In the genomic region with DNA sequence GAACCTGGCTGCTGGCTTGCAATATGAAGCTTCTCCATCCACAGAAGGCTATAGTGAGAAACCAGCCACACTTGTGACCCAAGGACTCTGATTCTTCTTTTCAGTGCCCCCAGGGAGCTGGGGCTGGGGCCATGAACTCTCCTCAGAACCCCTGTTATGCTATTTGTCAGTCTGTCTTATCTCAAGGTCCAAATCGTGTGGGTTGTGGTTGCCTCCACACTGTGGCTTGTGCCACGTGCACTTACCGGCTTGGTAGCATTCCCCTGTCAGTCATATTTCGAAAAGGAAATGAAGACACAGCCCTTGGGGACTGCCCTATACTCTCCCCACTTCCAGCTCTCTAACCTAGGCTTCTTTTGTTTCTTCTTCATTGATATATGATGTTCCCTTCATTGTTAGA, we compare ENCODE assay signal across 31 mouse cellular contexts. TPM values are rescaled to one million over a fixed set of nuclear protein-coding genes. Genes with fewer than 3 reads are reported as not detected.
"Had no signal": no experiment of that assay in that cellular context is flagged by ENCODE, and none has a peak within 500 bp of the region (broad histone marks: within the 10 kb centered on the region; RNA-seq: fewer than 3 reads in every experiment).

No protein-coding gene starts in this region.

- H3K36me3 ChIP-seq: heart, embryonic 13.5 days; heart, embryonic 15.5 days; hindbrain, embryonic 13.5 days; hindbrain, embryonic 15.5 days; intestine, embryonic 15.5 days; limb, embryonic 10.5 days; limb, embryonic 12.5 days had no signal

- H3K27ac ChIP-seq: heart, adult 2 months; heart, embryonic 13.5 days; heart, embryonic 15.5 days; hindbrain, embryonic 13.5 days; hindbrain, embryonic 15.5 days; hindbrain, postnatal 0 days; intestine, embryonic 15.5 days; left cerebral cortex, adult 2 months; limb, embryonic 10.5 days; limb, embryonic 12.5 days had no signal

- H3K4me3 ChIP-seq: heart, adult 2 months; heart, embryonic 13.5 days; heart, embryonic 15.5 days; hindbrain, embryonic 13.5 days; hindbrain, embryonic 15.5 days; intestine, embryonic 15.5 days; left cerebral cortex, adult 2 months; limb, embryonic 10.5 days; limb, embryonic 12.5 days had no signal

- H3K4me1 ChIP-seq: heart, embryonic 13.5 days; heart, embryonic 15.5 days; hindbrain, embryonic 13.5 days; hindbrain, embryonic 15.5 days; intestine, embryonic 15.5 days; limb, embryonic 10.5 days; limb, embryonic 12.5 days had no signal

- H3K9ac ChIP-seq: heart, embryonic 13.5 days; heart, embryonic 15.5 days; hindbrain, embryonic 13.5 days; hindbrain, embryonic 15.5 days; intestine, embryonic 15.5 days; limb, embryonic 12.5 days had no signal

- H3K9me3 ChIP-seq: heart, embryonic 15.5 days; hindbrain, embryonic 13.5 days; hindbrain, embryonic 15.5 days; intestine, embryonic 15.5 days; limb, embryonic 10.5 days; limb, embryonic 12.5 days had no signal

- H3K27me3 ChIP-seq: heart, embryonic 15.5 days; hindbrain, embryonic 15.5 days; intestine, embryonic 15.5 days had no signal

- DNase-seq: gastrocnemius, postnatal 14 days; gastrocnemius, postnatal 36 days; heart, adult 11 months; heart, adult 2 months; heart, postnatal 14 days; heart, postnatal 36 days; kidney, adult 18-20 months; kidney, adult 8-10 months; kidney, postnatal 14 days; kidney, postnatal 36 days; layer of hippocampus, adult 9-11 months; layer of hippocampus, postnatal 36 days; liver had no signal

RNA-seq across cellular contexts. Expression of a gene that starts 7.6 kb away (rescaled TPM):
- total RNA-seq: hematopoietic stem cell, adult 5-6 weeks had no signal
- polyA plus RNA-seq: inflammation-experienced regulatory T-cells, adult 6 months; limb, embryonic 12.5 days had no signal

RNA-seq across cellular contexts. Expression of a gene that starts 43.1 kb away (rescaled TPM):
- total RNA-seq: gastrocnemius, adult 18-20 months; gastrocnemius, adult 8-10 months; gastrocnemius, postnatal 14 days; gastrocnemius, postnatal 36 days; heart, adult 2 months; heart, postnatal 14 days; heart, postnatal 36 days; hematopoietic stem cell, adult 5-6 weeks; left cerebral cortex, postnatal 36 days had no signal
- polyA plus RNA-seq: heart, embryonic 13.5 days; hindbrain, embryonic 11.5 days; hindbrain, embryonic 15.5 days; inflammation-experienced regulatory T-cells, adult 6 months; intestine, embryonic 15.5 days; intestine, postnatal 0 days; kidney, embryonic 14.5 days; large intestine, adult 2 months; limb, embryonic 10.5 days; limb, embryonic 12.5 days had no signal
